Mouse (Mus musculus): ENCODE data around the gene Cep95. TPM values are rescaled to one million over a fixed set of nuclear protein-coding genes. Genes with fewer than 3 reads are reported as not detected.
A peak's percentile ranks its signal among the peaks of the same experiment; 100 is the strongest.

The Cep95 gene
- total and polyA plus RNA-seq, 3 experiments = 17.5 to 21.7 (median 19.3) TPM

DNA sequence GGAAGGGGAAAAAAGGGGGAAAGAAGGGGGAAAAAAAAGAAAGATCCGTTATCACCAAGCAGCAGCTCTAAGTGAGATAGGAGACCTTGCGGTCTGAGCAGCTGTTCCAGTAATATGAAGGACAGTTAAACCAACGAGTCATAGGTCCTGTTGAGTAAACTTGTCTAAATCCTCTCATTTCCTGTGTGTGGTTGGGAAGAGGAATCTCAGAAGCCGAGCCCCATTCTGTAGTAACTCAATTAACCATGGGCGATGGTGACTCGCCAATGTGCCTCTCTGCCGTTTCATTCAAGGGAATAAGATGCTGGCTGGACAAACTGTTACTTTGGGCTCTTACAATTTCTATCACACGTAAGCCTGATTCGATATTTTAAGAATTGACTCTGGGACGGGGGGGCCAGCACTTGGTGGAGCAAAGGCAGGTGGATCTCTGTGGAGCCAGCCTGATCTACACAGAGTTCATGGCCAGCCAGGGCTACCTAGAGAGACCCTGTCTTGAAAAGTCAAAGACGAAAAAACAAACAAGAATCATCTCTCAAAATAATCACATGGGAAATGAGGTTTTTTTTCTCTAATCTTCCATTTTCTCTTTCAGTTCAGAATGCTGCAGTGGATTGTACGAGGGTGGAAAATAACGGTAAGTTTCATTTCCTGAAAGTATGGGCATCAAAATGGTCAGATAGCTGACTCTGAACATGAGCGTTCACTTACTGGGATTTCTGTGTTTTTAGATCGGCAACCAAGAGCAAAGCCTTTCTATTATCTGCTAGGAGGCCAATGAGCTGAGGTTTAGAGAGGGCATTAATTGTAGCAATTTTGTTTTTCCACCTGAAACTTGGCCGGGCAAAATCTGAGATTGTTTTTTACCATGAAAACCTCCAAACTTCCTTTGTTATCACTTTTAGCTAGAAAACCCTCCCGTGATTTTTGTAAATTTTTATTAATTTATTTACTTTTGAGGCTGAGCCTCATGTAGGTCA lies 37.7 kb upstream of the Cep95 start, which contains the start of gene Milr1:
Gene Milr1, plus strand, starts transcription at position 188 of the 980 bp plus-strand sequence.
- H3K4me2 ChIP-seq (ENCODE audit: insufficient read depth, low read depth, poor library complexity, severe bottlenecking) = peak within 1 kb of the TSS; percentile 76
- TF ChIP-seq JUN (IDR thresholded peaks at IDR 0.05; ENCODE audit: insufficient read depth, low read depth, low read length) = peak; percentile 97
- peak; percentile 82 for TF ChIP-seq CHD1 (IDR thresholded peaks at IDR 0.05; ENCODE audit: low read depth, low read length)
- TF ChIP-seq PAX5 (IDR thresholded peaks at IDR 0.05; ENCODE audit: low read length) = no peak
- peak; percentile 44 for TF ChIP-seq MXI1 (IDR thresholded peaks at IDR 0.05; ENCODE audit: low read depth, low read length)
- no peak for TF ChIP-seq ZC3H11A (IDR thresholded peaks at IDR 0.05; ENCODE audit: low read depth, low read length)
- TF ChIP-seq POLR2A (IDR thresholded peaks at IDR 0.05; ENCODE audit: low read depth, low read length) = peak; percentile 47
- peak; percentile 93 for TF ChIP-seq JUND (conservative IDR thresholded peaks at IDR 0.05; ENCODE audit: low read depth, low read length)
- peak; percentile 68 for TF ChIP-seq MAX (IDR thresholded peaks at IDR 0.05; ENCODE audit: low read length)
- no peak for TF ChIP-seq SMC3 (IDR thresholded peaks at IDR 0.05; ENCODE audit: low read depth, low read length)
- peak; percentile 97 for TF ChIP-seq EP300 (IDR thresholded peaks at IDR 0.05; ENCODE audit: low read length)
- TF ChIP-seq RAD21 (IDR thresholded peaks at IDR 0.05; ENCODE audit: low read depth, low read length) = no peak
- TF ChIP-seq USF1 (IDR thresholded peaks at IDR 0.05; ENCODE audit: low read depth, low read length) = no peak
- peak; percentile 71 for TF ChIP-seq BHLHE40 (IDR thresholded peaks at IDR 0.05; ENCODE audit: low read depth, low read length)
- TF ChIP-seq HCFC1 (IDR thresholded peaks at IDR 0.05; ENCODE audit: low read depth, low read length) = no peak
- no peak for TF ChIP-seq ZKSCAN1 (IDR thresholded peaks at IDR 0.05; ENCODE audit: borderline replicate concordance, low read depth, low read length)
- peak; percentile 70 for TF ChIP-seq CHD2 (IDR thresholded peaks at IDR 0.05; ENCODE audit: low read length)
- TF ChIP-seq IRF4 (IDR thresholded peaks at IDR 0.05; ENCODE audit: low read depth, low read length) = peak; percentile 94
- TF ChIP-seq RCOR1 (conservative IDR thresholded peaks at IDR 0.05; ENCODE audit: low read depth, low read length) = peak; percentile 72
- no peak for TF ChIP-seq CTCF (conservative IDR thresholded peaks at IDR 0.05 in 1 of 2, IDR thresholded peaks at IDR 0.05 in 1 of 2; ENCODE audit: low read depth in 2 of 2, low read length in 2 of 2)
- TF ChIP-seq USF2 (conservative IDR thresholded peaks at IDR 0.05; ENCODE audit: low read depth, low read length) = no peak
- TF ChIP-seq MYC (IDR thresholded peaks at IDR 0.05; ENCODE audit: low read depth, low read length) = peak; percentile 91
- TF ChIP-seq NRF1 (IDR thresholded peaks at IDR 0.05; ENCODE audit: low read depth, low read length) = no peak
- TF ChIP-seq KAT2A (IDR thresholded peaks at IDR 0.05; ENCODE audit: insufficient replicate concordance, low read length) = no peak
- TF ChIP-seq TBP (conservative IDR thresholded peaks at IDR 0.05; ENCODE audit: low read depth, low read length) = peak; percentile 89
- TF ChIP-seq MAZ (IDR thresholded peaks at IDR 0.05; ENCODE audit: low read depth, low read length) = peak; percentile 83
- peak; percentile 49; the same call in 1 of the 2 replicates for TF ChIP-seq TCF12 (IDR thresholded peaks at IDR 0.05; ENCODE audit: low read depth, low read length)
- peak; percentile 92 for TF ChIP-seq ZNF384 (IDR thresholded peaks at IDR 0.05; ENCODE audit: low read depth, low read length)
- peak; percentile 88 for TF ChIP-seq ETS1 (conservative IDR thresholded peaks at IDR 0.05; ENCODE audit: low read depth, low read length)
- TF ChIP-seq NELFE (IDR thresholded peaks at IDR 0.05; ENCODE audit: low read depth, low read length) = peak; percentile 0
- 0 out of 2 replicates have a peak, but pooled peaks have one; percentile 48 for TF ChIP-seq MAFK (IDR thresholded peaks at IDR 0.05; ENCODE audit: insufficient replicate concordance, low read length)
- TF ChIP-seq SIN3A (IDR thresholded peaks at IDR 0.05; ENCODE audit: low read length) = peak; percentile 69
- TF ChIP-seq UBTF (IDR thresholded peaks at IDR 0.05; ENCODE audit: low read depth, low read length) = no peak
- peak; percentile 78 for TF ChIP-seq POLR2AphosphoS2 (IDR thresholded peaks at IDR 0.05; ENCODE audit: low read depth, low read length)
- peak; percentile 57; the same call in 1 of the 2 replicates for TF ChIP-seq E2F4 (IDR thresholded peaks at IDR 0.05; ENCODE audit: insufficient replicate concordance, low read depth, low read length)
- TF ChIP-seq ELF1 (IDR thresholded peaks at IDR 0.05; ENCODE audit: low read depth, low read length) = peak; percentile 32; the same call in 1 of the 2 replicates
- TF ChIP-seq ZMIZ1 (IDR thresholded peaks at IDR 0.05; ENCODE audit: low read depth, low read length) = peak; percentile 27
- TF ChIP-seq MEF2A (IDR thresholded peaks at IDR 0.05; ENCODE audit: borderline replicate concordance, low read depth, low read length) = peak; percentile 56

More for the DNA sequence above, 37.7 kb upstream of the Cep95 start, which contains the start of gene Milr1:
- Histone ChIP-seq H3K4me3 (replicated peaks in 1 of 3; ENCODE audit: low read depth in 2 of 3, low read length in 2 of 3, poor library complexity in 1 of 3) (peak within 1 kb of the TSS; percentile 52 to 66 (median 52)), H3K36me3 (replicated peaks in 1 of 2; ENCODE audit: control insufficient read depth in 1 of 2, insufficient read depth in 1 of 2, low read length in 1 of 2) (peaks cover 6 to 29% of the 10 kb centered on the region in 2 experiments), H3K27me3 (replicated peaks) (no peaks in the 10 kb centered on the region), H3K9me3 (replicated peaks; ENCODE audit: low read length) (peaks cover 6% of the 10 kb centered on the region), H3K79me2 (replicated peaks; ENCODE audit: control insufficient read depth, extremely low read depth, insufficient read depth, poor library complexity, severe bottlenecking) (peaks cover 10% of the 10 kb centered on the region; the same call in 1 of the 2 replicates), H3K27ac (ENCODE audit: insufficient read depth, low read depth) (peak within 1 kb of the TSS; percentile 95), H3K9ac (ENCODE audit: insufficient read depth, low read depth) (peak within 1 kb of the TSS; percentile 94), H3K4me1 (ENCODE audit: control insufficient read depth in 1 of 2, insufficient read depth in 2 of 2) (peaks cover 5 to 31% of the 10 kb centered on the region in 2 experiments)
- DNase-seq (ENCODE audit: extremely low read depth) = peak; percentile 83
- in situ Hi-C loops (cut with MboI; ENCODE audit: low pct_ligation_motif_present, low pct_unique_long_range_greater_than_20kb, low sequenced_read_pairs) (loop anchor here (5.0 to 25.0 kb wide), 4 partner anchors 79 to 439 kb away; partner anchors contain the start of genes Cd79b and Gh), dilution Hi-C loops (cut with MboI; ENCODE audit: extremely low pct_ligation_motif_present, extremely low pct_unique_long_range_greater_than_20kb, low sequenced_read_pairs) (no loop called here)
